Mouse (Mus musculus): ENCODE results near the gene Cldn20.

Gene Cldn20

DNA sequence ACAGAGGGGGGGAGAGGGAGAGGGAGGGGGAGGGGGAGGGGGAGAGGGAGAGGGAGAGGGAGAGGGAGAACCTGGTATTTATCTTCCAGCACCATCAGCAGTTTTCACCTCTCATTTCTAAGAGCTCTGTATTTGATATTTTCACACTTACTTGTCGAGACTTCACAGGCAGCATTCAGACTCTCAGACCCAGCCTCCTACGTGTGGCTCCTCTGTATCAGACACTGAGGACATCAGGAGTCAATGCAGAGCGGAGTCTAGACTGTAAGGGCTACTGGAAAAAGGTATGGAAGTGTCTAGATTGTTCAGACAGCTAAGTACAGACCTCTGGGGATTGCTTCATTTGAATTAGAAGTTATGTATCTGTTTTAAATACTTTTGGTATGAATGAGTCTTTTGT is 2.8 kb upstream of the Cldn20 start:
- no peak for DNase-seq (ENCODE audit: low read depth)

DNA sequence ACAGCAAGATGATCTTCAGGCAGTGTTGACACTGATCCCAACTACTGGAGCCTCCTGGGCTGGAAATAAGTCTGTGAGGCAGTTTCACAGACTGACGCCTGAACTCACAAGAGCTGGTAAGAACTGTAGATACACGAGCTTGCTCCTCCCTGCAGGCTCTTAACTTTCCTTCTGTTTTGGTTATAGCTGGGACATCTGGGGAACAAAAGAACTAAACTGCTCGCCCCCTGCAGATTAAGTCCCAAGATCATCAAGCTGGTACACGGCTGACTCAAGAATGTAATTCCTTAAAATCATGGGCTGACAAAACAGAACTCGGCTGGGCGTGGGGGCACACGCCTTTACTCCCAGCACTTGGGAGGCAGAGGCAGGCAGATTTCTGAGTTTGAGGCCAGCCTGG is 1.8 kb upstream of the Cldn20 start:
- DNase-seq (ENCODE audit: low read depth), result no peak

DNA sequence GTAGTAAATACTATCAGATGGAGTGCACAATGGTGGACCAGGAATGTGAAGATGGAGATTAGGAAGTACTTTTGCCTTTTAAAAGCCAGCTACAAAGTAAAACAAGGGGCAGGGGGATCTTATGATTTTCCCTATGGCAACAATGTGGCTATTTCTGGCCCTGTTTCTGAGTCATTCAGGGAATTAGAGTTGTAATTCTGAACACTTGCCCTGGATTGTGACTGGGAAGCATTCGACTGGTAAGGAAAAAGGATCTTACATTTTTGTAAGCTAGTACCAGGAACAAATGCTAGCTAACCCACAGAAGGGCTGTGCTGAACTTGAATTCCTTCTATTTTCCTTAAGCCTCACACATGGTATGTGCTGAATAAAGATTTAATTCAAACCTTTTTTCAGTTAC is 713 bp upstream of the Cldn20 start:
- no peak for DNase-seq (ENCODE audit: low read depth)

DNA sequence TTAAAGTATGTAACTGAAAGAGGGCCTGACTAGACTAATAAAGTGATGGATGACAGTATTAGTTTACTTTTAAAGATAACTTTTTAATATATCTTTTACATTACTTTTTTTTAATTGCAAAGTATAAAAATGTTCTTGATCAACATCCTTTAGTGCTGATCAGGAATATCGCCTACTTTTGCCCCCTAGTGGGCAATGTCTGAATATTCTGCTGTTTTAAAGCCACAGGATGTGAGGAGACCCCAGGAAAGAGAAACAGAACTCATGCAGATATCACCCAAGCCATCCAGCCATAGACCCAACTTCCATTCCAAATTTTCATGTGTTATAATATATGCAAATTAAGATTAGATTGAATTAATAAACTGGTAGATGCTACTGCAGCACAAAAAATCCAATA is 1.1 kb downstream of the Cldn20 start:
- peak; percentile 33 for DNase-seq (ENCODE audit: low read depth)

DNA sequence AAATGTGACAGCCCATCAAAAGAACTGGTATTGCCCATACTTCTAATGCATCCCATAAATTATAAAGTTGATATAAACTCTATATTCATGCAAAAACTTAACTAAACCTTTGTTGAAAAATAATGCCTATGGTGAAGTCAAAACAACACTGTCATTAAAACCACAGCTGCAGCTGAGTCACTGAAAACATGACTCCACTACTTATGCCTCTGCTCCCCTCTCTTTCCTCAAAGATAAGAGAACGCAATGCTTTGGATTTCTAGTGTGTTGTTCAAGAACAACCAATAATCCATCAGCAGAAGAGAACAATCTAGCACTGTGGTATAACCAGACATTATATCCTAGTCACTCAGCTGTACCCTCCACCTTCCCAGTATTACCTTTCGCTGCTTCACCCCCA is 8.0 kb downstream of the Cldn20 start:
- DNase-seq (ENCODE audit: low read depth), result peak; percentile 16

DNA sequence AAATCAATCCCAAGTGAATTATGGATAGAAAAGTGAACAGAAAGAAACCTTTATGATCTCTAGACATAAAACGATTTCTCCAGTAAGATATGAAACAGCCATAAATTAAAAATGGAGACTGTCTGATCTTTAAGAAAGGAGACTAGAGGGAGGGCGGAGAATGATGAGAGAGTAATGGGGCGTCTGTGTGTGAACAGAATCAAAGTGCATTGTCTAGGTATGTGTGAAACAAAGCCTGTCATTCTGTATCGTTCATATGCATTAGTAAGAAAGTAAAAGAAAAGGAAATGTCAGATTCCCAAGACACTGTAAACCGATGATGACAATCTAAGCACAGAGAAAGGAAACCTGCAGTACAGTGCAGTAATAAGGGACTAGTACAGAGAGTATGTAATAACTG is 8.7 kb downstream of the Cldn20 start:
- no peak for DNase-seq (ENCODE audit: low read depth)

DNA sequence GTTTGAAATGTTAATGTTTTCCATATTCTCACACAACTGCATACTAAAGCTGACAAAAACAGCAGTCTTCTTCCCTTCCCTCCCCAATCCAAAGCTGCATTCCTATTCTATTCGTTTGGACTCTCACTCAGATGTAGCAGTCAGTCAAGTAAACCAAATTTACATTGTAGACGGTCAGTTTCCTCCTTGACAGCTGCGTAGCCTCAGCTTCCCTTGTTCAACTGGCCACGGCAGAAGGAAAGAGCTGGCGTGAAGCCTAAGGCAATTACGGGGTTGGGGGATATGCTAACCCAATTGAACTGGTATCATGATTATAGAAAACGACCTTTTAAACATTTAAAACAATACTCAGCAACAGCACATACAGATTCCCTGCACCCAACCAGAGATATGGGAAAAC is 15.4 kb downstream of the Cldn20 start:
- DNase-seq (ENCODE audit: low read depth), result no peak

DNA sequence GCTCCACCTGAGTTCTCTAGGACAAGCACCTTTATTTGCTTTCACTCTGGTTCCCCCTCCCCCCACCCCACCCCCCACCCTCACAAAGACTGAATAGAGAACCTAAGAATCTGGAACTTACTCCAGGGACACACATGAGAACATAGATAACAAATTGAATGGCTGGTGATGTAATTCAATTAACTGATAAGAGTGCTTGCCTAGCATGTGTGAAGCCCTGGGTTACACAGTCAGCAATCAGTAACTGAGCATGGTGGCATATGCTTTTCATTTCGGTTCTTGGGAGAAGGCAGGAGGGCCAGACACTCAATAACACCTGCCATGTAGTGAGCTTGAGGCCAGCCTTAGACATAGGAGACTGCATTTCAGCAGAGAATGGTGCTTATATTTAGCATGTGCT is 23.9 kb downstream of the Cldn20 start:
- peak; percentile 10 for DNase-seq (ENCODE audit: low read depth)

DNA sequence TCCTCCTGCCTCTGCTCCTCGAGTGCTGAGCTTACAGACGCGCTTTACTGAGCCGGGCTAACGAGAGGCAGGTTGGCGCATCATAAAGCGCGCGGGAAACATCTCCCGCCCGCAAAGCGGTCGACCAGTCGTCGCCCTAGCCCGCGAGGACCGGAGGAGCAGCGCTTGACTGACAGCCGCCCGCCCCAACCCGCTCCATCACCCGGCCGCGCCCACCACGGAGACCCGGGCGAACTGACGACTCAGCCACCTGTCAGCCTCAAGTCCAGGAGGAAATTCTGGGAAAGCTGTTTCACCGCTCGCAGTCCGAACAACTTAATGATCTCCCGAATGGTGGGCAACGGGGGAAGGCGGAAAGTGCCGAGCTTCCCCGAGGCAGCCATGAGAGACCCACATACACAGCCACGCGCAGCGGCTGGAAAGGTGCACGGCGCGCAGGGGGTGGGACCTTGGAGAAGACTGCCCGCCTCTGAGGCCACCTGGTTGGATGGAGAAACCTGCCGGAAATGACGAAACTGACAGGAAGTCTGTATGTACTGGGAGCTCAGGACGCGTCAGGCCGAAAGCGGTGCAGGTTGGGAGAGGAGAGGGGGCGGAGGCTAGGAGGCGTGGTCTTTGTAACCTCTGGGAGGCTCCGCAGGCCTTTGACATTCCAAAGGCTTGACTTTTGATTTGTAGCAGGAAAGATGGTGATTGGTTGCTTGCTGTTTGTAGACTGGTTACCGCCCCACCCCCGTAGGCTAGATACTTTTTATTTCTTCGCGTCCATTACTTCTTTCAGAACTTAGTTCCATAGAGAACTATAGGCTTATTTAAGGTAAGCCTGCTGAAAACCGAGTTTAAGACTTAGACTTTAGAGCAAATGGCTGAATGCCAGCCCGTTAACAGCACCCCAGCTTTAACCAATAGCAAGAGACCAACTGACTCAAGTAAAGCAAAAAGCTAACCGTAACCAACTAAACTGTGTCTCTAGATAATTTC is 25.3 kb downstream of the Cldn20 start, which contains the start of gene Tfb1m:
TSS of gene Tfb1m (minus strand) at position 451 of the 981 bp plus-strand sequence.
- DNase-seq (ENCODE audit: low read depth), result peak; percentile 100

DNA sequence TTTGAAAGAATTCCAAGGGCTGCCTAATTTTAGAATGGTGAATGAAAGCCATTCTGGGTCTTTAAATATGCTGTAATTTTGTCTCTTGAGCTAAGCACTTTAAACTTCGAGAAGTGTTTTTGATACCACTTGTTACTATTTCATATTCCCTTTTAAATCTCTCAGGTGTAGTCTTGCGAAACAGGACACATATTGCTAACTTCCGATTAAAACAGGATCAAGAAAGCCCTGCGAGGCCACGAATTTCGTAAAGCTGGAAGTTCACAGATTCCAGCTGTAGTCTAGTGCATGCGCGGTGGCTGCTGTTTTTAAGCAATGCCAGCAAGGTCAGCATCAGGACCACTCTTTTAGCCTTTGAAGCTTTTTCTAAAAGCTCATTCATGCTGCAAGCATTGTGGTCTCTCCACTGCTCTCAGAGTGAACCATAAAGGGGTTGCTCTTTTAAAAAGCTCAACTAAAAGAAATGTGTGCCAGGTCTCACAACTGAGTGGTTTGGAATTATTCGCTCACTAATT is 26.1 kb downstream of the Cldn20 start:
- peak; percentile 59 for DNase-seq (ENCODE audit: low read depth)

DNA sequence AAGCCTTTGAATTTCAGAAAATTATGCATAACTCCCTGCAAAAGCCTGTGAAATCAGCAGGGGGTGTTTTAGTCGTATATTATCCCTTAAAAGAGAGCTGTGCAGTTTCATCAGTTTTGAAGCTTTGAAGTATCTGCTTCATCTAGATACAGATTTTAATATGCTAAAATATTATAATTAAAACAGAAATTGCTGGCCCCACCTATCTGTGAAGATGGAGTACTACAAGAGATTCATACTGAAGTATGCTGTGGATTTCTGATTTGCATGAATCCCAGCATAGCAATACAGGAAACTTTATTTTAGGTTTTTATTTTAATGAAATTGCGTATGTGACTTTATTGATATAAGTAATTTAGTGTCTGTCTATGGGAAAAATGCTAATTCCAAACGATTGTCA is 28.2 kb downstream of the Cldn20 start:
- peak; percentile 46 for DNase-seq (ENCODE audit: low read depth)

DNA sequence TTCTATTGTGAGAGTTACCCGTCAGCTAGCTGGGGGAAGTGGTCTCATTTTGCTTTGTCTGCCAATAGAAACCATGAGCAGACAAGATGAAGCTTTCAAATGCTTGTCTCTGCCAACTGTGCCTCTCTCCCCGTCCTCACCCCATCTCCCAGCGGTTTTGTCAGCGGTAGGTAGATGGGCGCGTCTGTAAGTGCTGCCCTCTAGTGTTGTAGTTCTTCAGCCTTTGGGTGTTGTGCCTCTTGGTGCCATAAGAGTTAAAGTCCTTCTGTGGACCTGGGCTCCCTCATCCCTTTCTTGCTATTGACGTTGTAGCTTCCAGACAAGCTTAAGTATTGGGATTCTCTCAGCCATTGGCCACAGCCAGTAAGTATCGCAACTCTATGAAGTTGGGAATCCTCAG is 30.1 kb downstream of the Cldn20 start:
- no peak for DNase-seq (ENCODE audit: low read depth)

DNA sequence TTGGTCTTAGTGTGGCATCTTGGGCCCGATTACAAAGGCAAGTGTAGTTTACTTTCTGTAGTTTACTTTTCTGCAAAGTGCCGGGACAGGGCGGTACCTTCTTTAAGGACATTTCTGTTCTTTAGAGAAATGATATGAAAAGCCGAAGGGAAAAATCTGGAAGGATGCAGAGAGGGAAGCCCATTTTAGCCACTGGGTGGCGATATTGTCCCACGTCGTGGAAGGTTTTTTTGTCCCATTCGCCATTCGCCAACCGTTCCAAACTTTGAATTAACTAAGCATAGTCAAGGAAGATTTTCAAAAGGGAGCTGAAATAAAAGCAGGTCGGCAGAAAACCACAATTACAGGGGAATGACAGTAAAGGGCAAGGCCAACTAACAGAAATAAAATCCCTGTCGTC is 38.5 kb downstream of the Cldn20 start:
- peak; percentile 60 for DNase-seq (ENCODE audit: low read depth)

All from 416B (cell line).